Mouse (Mus musculus): Measurements from ENCODE around the gene Rgs6. TPM values are rescaled to one million over a fixed set of nuclear protein-coding genes. Genes with fewer than 3 reads are reported as not detected.

The Rgs6 gene
- polyA plus RNA-seq, 1 experiment from 2014 or later = 2.6 TPM

GRCm38 (mm10) chr12:83128606-83129005 lies 540.5 kb downstream of the Rgs6 start:
- WGBS = 68% methylated on average over 3 of the region's 3 CpGs
- no peak for ATAC-seq (ENCODE audit: low read depth)
- H3K36me3 ChIP-seq (ENCODE audit: control insufficient read depth, insufficient read depth, low read length) = no peaks in the 10 kb centered on the region
- H3K4me3 ChIP-seq (ENCODE audit: low read depth, low read length) = no peak overlapping the region
- no peak overlapping the region for H3K27ac ChIP-seq (replicated peaks; ENCODE audit: low read depth, low read length)
- H3K4me2 ChIP-seq (ENCODE audit: low read depth, low read length) = no peak overlapping the region
- no peaks in the 10 kb centered on the region for H3K9me3 ChIP-seq (ENCODE audit: control insufficient read depth, low read length)
- H3K9ac ChIP-seq (ENCODE audit: low read depth, low read length) = no peak overlapping the region
- H3K27me3 ChIP-seq (replicated peaks; ENCODE audit: control insufficient read depth, insufficient read depth, low read length) = no peaks in the 10 kb centered on the region
- no peak for DNase-seq (ENCODE audit: low spot score)
- no peaks in the 10 kb centered on the region for H3K4me1 ChIP-seq (ENCODE audit: control insufficient read depth, insufficient read depth, low read length)

- ATAC-seq (ENCODE audit: low read depth) (no peak), DNase-seq (ENCODE audit: low spot score) (no peak)
- Histone ChIP-seq H3K4me2 (ENCODE audit: low read depth, low read length) (no peak overlapping the region), H3K36me3 (ENCODE audit: control insufficient read depth, insufficient read depth, low read length) (no peaks in the 10 kb centered on the region), H3K4me3 (ENCODE audit: low read depth, low read length) (no peak overlapping the region), H3K4me1 (ENCODE audit: control insufficient read depth, insufficient read depth, low read length) (no peaks in the 10 kb centered on the region), H3K27ac (replicated peaks; ENCODE audit: low read depth, low read length) (no peak overlapping the region), H3K27me3 (replicated peaks; ENCODE audit: control insufficient read depth, insufficient read depth, low read length) (no peaks in the 10 kb centered on the region), H3K9ac (ENCODE audit: low read depth, low read length) (no peak overlapping the region), H3K9me3 (ENCODE audit: control insufficient read depth, low read length) (no peaks in the 10 kb centered on the region)
- 65% methylated on average over 4 of the region's 4 CpGs for WGBS
Measured at GRCm38 (mm10) chr12:83131405-83131804, 543.3 kb downstream of the Rgs6 start.

- H3K4me3 ChIP-seq (ENCODE audit: low read depth, low read length) = no peak overlapping the region
- 61% methylated on average over 6 of the region's 6 CpGs for WGBS
- DNase-seq (ENCODE audit: low spot score) (peak; percentile 54), ATAC-seq (ENCODE audit: low read depth) (no peak)
- no peak overlapping the region for H3K4me2 ChIP-seq (ENCODE audit: low read depth, low read length)
- H3K36me3 ChIP-seq (ENCODE audit: control insufficient read depth, insufficient read depth, low read length) = no peaks in the 10 kb centered on the region
- no peaks in the 10 kb centered on the region for H3K27me3 ChIP-seq (replicated peaks; ENCODE audit: control insufficient read depth, insufficient read depth, low read length)
- no peak overlapping the region for H3K27ac ChIP-seq (replicated peaks; ENCODE audit: low read depth, low read length)
- H3K9ac ChIP-seq (ENCODE audit: low read depth, low read length) = no peak overlapping the region
- H3K9me3 ChIP-seq (ENCODE audit: control insufficient read depth, low read length) = no peaks in the 10 kb centered on the region
- H3K4me1 ChIP-seq (ENCODE audit: control insufficient read depth, insufficient read depth, low read length) = no peaks in the 10 kb centered on the region
Measured at GRCm38 (mm10) chr12:83133827-83134226, 545.7 kb downstream of the Rgs6 start.

GRCm38 (mm10) chr12:83136031-83136430 lies 547.9 kb downstream of the Rgs6 start:
- H3K36me3 ChIP-seq (ENCODE audit: control insufficient read depth, insufficient read depth, low read length) = no peaks in the 10 kb centered on the region
- ATAC-seq (ENCODE audit: low read depth) (no peak), DNase-seq (ENCODE audit: low spot score) (no peak)
- no peak overlapping the region for H3K4me2 ChIP-seq (ENCODE audit: low read depth, low read length)
- no peak overlapping the region for H3K9ac ChIP-seq (ENCODE audit: low read depth, low read length)
- no peak overlapping the region for H3K4me3 ChIP-seq (ENCODE audit: low read depth, low read length)
- no peaks in the 10 kb centered on the region for H3K4me1 ChIP-seq (ENCODE audit: control insufficient read depth, insufficient read depth, low read length)
- H3K27ac ChIP-seq (replicated peaks; ENCODE audit: low read depth, low read length) = no peak overlapping the region
- H3K9me3 ChIP-seq (ENCODE audit: control insufficient read depth, low read length) = no peaks in the 10 kb centered on the region
- H3K27me3 ChIP-seq (replicated peaks; ENCODE audit: control insufficient read depth, insufficient read depth, low read length) = no peaks in the 10 kb centered on the region
- 82% methylated on average over 5 of the region's 5 CpGs for WGBS

GRCm38 (mm10) chr12:83136460-83136859 lies 548.4 kb downstream of the Rgs6 start:
- ATAC-seq (ENCODE audit: low read depth) (no peak), DNase-seq (ENCODE audit: low spot score) (no peak)
- Histone ChIP-seq H3K4me3 (ENCODE audit: low read depth, low read length) (no peak overlapping the region), H3K4me1 (ENCODE audit: control insufficient read depth, insufficient read depth, low read length) (no peaks in the 10 kb centered on the region), H3K36me3 (ENCODE audit: control insufficient read depth, insufficient read depth, low read length) (no peaks in the 10 kb centered on the region), H3K9me3 (ENCODE audit: control insufficient read depth, low read length) (no peaks in the 10 kb centered on the region), H3K27me3 (replicated peaks; ENCODE audit: control insufficient read depth, insufficient read depth, low read length) (no peaks in the 10 kb centered on the region), H3K27ac (replicated peaks; ENCODE audit: low read depth, low read length) (no peak overlapping the region), H3K9ac (ENCODE audit: low read depth, low read length) (no peak overlapping the region), H3K4me2 (ENCODE audit: low read depth, low read length) (no peak overlapping the region)
- 77% methylated on average over 2 of the region's 2 CpGs for WGBS

GRCm38 (mm10) chr12:83137001-83137400 lies 548.9 kb downstream of the Rgs6 start:
- Histone ChIP-seq H3K36me3 (ENCODE audit: control insufficient read depth, insufficient read depth, low read length) (no peaks in the 10 kb centered on the region), H3K9me3 (ENCODE audit: control insufficient read depth, low read length) (no peaks in the 10 kb centered on the region), H3K27ac (replicated peaks; ENCODE audit: low read depth, low read length) (no peak overlapping the region), H3K27me3 (replicated peaks; ENCODE audit: control insufficient read depth, insufficient read depth, low read length) (no peaks in the 10 kb centered on the region), H3K4me1 (ENCODE audit: control insufficient read depth, insufficient read depth, low read length) (no peaks in the 10 kb centered on the region), H3K4me2 (ENCODE audit: low read depth, low read length) (no peak overlapping the region), H3K4me3 (ENCODE audit: low read depth, low read length) (no peak overlapping the region), H3K9ac (ENCODE audit: low read depth, low read length) (no peak overlapping the region)
- ATAC-seq (ENCODE audit: low read depth) (no peak), DNase-seq (ENCODE audit: low spot score) (no peak)
- 65% methylated on average over 3 of the region's 3 CpGs for WGBS

- WGBS = 48% methylated on average over 2 of the region's 2 CpGs
Measured at GRCm38 (mm10) chr12:83141164-83141563, 553.1 kb downstream of the Rgs6 start.

GRCm38 (mm10) chr12:83142507-83142906 lies 554.4 kb downstream of the Rgs6 start:
- Histone ChIP-seq H3K4me1 (ENCODE audit: control insufficient read depth, insufficient read depth, low read length) (no peaks in the 10 kb centered on the region), H3K27ac (replicated peaks; ENCODE audit: low read depth, low read length) (no peak overlapping the region), H3K4me2 (ENCODE audit: low read depth, low read length) (no peak overlapping the region), H3K27me3 (replicated peaks; ENCODE audit: control insufficient read depth, insufficient read depth, low read length) (no peaks in the 10 kb centered on the region), H3K9ac (ENCODE audit: low read depth, low read length) (no peak overlapping the region), H3K4me3 (ENCODE audit: low read depth, low read length) (no peak overlapping the region), H3K36me3 (ENCODE audit: control insufficient read depth, insufficient read depth, low read length) (no peaks in the 10 kb centered on the region), H3K9me3 (ENCODE audit: control insufficient read depth, low read length) (no peaks in the 10 kb centered on the region)
- WGBS = 62% methylated on average over 2 of the region's 2 CpGs
- DNase-seq (ENCODE audit: low spot score) (no peak), ATAC-seq (ENCODE audit: low read depth) (no peak)

More at GRCm38 (mm10) chr12:83141164-83141563, 553.1 kb downstream of the Rgs6 start:
- no peaks in the 10 kb centered on the region for H3K27me3 ChIP-seq (replicated peaks; ENCODE audit: control insufficient read depth, insufficient read depth, low read length)
- H3K27ac ChIP-seq (replicated peaks; ENCODE audit: low read depth, low read length) = no peak overlapping the region
- no peaks in the 10 kb centered on the region for H3K9me3 ChIP-seq (ENCODE audit: control insufficient read depth, low read length)
- H3K9ac ChIP-seq (ENCODE audit: low read depth, low read length) = no peak overlapping the region
- no peak for DNase-seq (ENCODE audit: low spot score)
- H3K4me1 ChIP-seq (ENCODE audit: control insufficient read depth, insufficient read depth, low read length) = no peaks in the 10 kb centered on the region
- no peaks in the 10 kb centered on the region for H3K36me3 ChIP-seq (ENCODE audit: control insufficient read depth, insufficient read depth, low read length)
- no peak overlapping the region for H3K4me2 ChIP-seq (ENCODE audit: low read depth, low read length)
- ATAC-seq (ENCODE audit: low read depth) = no peak
- H3K4me3 ChIP-seq (ENCODE audit: low read depth, low read length) = no peak overlapping the region

- DNase-seq (ENCODE audit: low spot score) (no peak), ATAC-seq (ENCODE audit: low read depth) (no peak)
- Histone ChIP-seq H3K4me1 (ENCODE audit: control insufficient read depth, insufficient read depth, low read length) (no peaks in the 10 kb centered on the region), H3K9ac (ENCODE audit: low read depth, low read length) (no peak overlapping the region), H3K9me3 (ENCODE audit: control insufficient read depth, low read length) (no peaks in the 10 kb centered on the region), H3K27me3 (replicated peaks; ENCODE audit: control insufficient read depth, insufficient read depth, low read length) (no peaks in the 10 kb centered on the region), H3K4me2 (ENCODE audit: low read depth, low read length) (no peak overlapping the region), H3K4me3 (ENCODE audit: low read depth, low read length) (no peak overlapping the region), H3K36me3 (ENCODE audit: control insufficient read depth, insufficient read depth, low read length) (no peaks in the 10 kb centered on the region), H3K27ac (replicated peaks; ENCODE audit: low read depth, low read length) (no peak overlapping the region)
- 56% methylated on average over 3 of the region's 3 CpGs for WGBS
Measured at GRCm38 (mm10) chr12:83143071-83143470, 555.0 kb downstream of the Rgs6 start.
